Mouse (Mus musculus): ENCODE results near the gene Ripk3.

The Ripk3 gene

GRCm38 (mm10) chr14:55788256-55789050, at the start of gene Ripk3:
Gene Ripk3, minus strand, starts transcription at chr14:55788865.
- peak; percentile 17 for DNase-seq (ENCODE audit: inconsistent ontology term)

GRCm38 (mm10) chr14:55838312-55838711, 49.6 kb upstream of the Ripk3 start:
- no peak for DNase-seq (ENCODE audit: inconsistent ontology term)

GRCm38 (mm10) chr14:55834808-55835533, 46.3 kb upstream of the Ripk3 start:
- DNase-seq (ENCODE audit: inconsistent ontology term) = no peak

DNA sequence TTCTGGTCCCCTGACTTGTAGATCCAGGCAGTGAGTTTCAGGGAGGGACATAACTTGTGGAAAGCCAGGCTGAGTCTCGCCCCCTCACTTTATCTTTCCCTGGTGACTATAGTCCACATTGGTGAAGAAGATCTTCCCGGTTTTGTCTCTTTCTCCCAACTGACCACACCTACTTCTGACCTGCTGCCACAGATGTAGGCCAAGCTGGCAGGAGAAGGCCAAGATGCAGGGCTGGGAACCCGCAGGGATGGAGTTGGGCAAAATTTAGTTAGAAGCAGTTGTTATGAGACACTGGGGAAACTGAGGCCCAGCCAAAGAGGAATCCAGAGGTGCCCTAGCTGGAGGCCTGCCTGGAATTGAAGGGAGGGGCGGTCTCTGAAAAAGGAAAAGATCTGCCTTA, 44.5 kb upstream of the Ripk3 start:
- DNase-seq (ENCODE audit: inconsistent ontology term) = no peak

GRCm38 (mm10) chr14:55830331-55830730, 41.7 kb upstream of the Ripk3 start:
- no peak for DNase-seq (ENCODE audit: inconsistent ontology term)

- DNase-seq (ENCODE audit: inconsistent ontology term) = no peak
Measured at GRCm38 (mm10) chr14:55829854-55830253, 41.2 kb upstream of the Ripk3 start.

- no peak for DNase-seq (ENCODE audit: inconsistent ontology term)
Measured at GRCm38 (mm10) chr14:55828716-55829263, 40.1 kb upstream of the Ripk3 start.

DNA sequence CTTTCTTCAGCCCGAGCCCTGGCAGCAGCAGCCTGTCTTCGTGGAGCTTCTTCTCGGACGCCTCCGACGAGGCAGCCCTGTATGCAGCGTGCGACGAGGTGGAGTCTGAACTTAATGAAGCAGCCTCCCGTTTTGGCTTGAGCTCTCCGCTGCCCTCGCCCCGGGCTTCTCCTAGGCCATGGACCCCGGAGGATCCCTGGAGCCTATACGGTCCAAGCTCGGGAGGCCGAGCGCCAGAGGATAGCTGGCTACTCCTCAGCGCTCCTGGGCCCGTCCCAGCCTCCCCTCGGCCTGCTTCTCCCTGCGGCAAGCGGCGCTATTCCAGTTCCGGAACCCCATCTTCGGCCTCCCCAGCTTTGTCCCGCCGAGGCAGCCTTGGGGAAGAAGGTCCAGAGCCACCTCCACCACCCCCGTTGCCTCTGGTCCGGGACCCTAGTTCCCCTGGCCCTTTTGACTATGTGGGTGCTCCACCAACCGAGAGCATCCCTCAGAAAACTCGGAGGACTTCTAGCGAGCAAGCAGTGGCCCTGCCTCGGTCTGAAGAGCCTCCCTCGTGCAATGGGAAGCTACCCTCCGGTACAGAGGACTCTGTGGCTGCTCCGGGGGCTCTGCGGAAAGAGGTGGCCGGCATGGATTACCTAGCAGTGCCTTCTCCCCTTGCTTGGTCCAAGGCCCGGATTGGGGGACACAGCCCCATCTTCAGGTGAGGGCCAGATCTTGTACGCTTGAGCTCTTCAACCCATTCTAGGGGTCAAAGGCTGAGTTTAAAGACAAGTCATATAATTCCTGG, 38.1 kb upstream of the Ripk3 start:
- DNase-seq (ENCODE audit: inconsistent ontology term) = no peak

DNA sequence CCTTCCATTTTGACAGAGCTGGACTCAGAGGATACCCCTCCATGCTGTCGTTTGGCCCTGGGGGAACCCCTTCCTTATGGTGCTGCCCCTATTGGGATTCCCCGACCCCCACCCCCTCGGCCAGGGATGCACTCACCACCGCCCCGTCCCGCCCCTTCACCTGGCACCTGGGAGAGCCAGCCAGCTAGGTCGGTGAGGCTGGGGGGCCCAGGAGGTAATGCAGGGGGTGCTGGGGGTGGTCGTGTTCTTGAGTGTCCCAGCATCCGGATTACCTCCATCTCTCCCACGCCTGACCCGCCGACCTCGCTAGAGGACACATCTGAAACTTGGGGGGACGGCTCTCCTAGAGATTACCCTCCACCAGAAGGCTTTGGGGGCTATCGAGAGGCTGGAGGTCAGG, 37.5 kb upstream of the Ripk3 start:
- DNase-seq (ENCODE audit: inconsistent ontology term) = no peak

DNA sequence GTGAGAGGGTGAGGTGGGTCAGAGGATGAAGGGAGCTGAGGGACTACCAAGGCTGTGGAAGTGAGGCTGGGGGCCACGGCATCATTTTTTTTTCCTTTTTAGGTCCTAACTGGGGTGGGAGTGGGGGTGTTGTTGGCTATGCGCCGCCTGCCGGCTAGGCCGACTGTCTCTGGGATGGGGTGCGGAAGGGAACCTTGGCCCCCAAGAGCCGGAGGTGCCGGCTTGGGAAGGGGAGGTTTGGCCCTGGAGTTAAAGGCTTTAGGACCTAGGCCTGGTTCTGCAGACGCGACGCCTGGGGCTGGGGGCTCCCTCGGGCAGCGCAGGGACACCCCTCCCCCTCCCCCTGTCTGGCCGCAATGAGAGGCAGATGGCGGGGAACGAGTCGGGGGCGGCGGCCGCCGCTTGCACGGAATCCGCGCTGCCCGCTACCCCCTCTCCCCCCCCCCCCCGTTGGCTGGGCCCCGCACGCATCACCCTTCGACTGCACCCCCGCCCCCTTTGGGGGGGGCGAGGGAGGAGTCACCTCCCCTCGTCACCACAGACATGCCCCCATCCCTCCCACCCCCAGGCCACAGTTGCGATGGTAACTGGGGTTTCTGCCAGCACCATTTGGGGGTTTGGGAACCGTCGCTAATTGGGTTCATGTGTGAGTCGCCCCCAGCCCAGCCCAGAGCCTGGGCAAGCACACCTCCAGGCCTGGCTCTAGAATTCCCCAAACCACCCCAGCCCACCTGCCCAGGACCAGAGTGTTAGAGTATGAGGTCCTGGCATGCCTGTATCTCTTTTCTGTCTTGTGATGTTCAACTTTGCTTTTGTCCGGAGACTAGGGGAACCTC, 36.8 kb upstream of the Ripk3 start:
- peak; percentile 62 for DNase-seq (ENCODE audit: inconsistent ontology term)

- DNase-seq (ENCODE audit: inconsistent ontology term) = peak; percentile 56
Measured at GRCm38 (mm10) chr14:55824481-55825215, 36.0 kb upstream of the Ripk3 start.

GRCm38 (mm10) chr14:55824001-55824480, 35.4 kb upstream of the Ripk3 start:
- DNase-seq (ENCODE audit: inconsistent ontology term) = peak; percentile 55

GRCm38 (mm10) chr14:55822991-55823762, 34.5 kb upstream of the Ripk3 start, which contains the start of gene Nfatc4:
Gene Nfatc4, plus strand, starts transcription at chr14:55823144.
- peak; percentile 87 for DNase-seq (ENCODE audit: inconsistent ontology term)

DNA sequence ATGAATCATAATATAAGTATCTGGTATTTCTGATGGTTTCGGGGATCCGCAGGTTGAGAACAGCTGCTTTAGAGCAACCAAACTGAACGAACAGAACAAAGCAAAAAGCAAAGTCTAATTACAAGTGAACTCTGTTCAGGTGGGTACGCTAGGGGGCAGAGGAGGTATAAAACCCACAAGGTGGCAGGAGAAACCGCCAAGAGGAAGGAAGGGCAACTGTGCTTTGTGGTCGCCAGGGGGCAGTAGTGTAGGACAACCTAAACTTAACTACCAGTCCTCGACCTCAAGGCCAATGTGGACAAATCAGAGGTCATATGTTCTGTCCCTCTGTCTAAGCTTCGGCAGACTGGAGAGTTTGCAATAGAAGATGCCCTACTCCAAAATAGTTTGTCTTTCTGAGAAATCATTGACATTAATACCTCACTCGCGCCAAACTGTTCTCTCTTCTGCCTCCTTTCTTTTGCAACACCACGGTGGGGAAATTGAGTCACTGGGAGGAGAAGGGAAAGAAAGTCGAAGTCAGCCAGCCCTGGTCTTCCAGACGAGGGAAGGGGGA, 33.8 kb upstream of the Ripk3 start:
- peak; percentile 64 for DNase-seq (ENCODE audit: inconsistent ontology term)

DNA sequence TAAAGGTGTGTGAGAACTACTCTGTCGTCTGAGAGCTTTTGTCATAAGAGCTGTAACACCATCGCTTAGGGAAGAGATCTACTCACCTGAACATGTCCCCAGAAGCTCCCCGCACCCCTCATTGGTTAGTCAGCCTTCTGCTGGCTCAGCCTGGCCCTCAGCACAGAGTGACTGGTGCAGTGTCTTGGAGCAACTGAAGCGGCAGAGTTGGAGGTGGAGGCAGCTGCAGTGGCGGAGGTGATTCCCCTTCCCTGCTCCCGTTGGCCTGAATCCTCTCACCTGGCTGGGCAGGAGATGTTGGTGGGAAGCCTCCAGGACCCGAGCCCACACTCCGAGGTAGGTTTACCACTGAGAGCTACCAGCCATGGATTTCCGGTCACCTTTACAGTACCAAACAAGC, 31.9 kb upstream of the Ripk3 start:
- DNase-seq (ENCODE audit: inconsistent ontology term) = no peak

- no peak for DNase-seq (ENCODE audit: inconsistent ontology term)
Measured at GRCm38 (mm10) chr14:55819845-55820405, 31.3 kb upstream of the Ripk3 start.

DNA sequence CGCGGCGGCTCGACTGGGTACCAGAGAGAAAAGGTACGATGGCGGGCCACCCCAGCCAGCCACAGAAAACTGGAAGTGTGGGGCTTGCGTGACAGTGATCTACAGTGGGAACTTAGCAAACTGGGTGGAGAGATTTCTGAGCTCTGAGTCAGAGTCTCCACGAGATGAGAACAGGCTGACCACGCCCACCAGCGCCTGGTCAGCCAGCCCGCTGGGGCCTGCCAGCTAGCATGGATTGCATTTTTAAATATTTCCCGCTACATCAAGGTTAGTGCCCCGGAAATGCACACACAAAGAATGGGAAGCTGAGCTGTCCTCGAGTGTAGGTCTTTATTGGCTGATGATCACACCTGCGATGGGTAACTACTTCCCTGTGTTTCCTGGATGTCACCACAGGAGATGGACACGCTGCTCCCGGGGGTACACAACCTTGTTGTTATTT, 26.7 kb upstream of the Ripk3 start:
- DNase-seq (ENCODE audit: inconsistent ontology term) = peak; percentile 80

DNA sequence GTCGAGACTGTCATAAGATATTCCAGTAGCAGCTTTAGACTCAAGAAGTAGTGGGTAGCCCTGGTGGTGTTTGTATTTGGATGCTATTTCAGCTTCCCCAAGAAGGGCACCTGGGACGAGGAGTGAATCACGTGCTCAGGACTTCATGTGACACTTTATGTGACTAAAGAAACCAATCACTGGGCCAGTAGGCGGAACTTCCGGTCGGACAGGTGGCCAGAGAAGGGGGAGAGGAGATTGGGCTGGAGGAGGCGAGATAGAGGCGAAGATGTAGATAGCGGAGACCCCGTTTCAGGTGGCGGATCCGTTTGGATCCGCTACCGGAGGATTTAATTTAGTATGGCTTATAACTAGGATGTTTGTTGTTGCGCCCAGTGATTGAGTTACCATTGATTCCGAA, 26.2 kb upstream of the Ripk3 start:
- peak; percentile 55 for DNase-seq (ENCODE audit: inconsistent ontology term)

All from Muller cell, postnatal 12 days (primary cell).